Mouse (Mus musculus) embryonic facial prominence, embryonic 11.5 days (tissue): ENCODE results near the gene 4930404H24Rik. TPM values are rescaled to one million over a fixed set of nuclear protein-coding genes. Genes with fewer than 3 reads are reported as not detected.

ENCODE experiments used
- ATAC-seq: fragments of 200-750 bp; cut with Nextera tagmentation; replicated peaks from 2 replicates; pipeline ENCODE4 v1.8.0; 2017; ENCODE audit warnings: low read depth; ENCODE audit not compliant: insufficient number of reproducible peaks, low FRiP score, low TSS enrichment
- DNase-seq: peaks from one replicate; pipeline ENCODE4 v3.0.0-alpha.2; 2015; ENCODE audit warnings: low spot score
- H3K27ac ChIP-seq: fragments of 300-500 bp; sonication (generic); replicated peaks from 2 replicates; pipeline ENCODE4 v1.5.1; 2014; ENCODE audit warnings: mild to moderate bottlenecking, low read depth, low read length, control low read depth
- H3K27me3 ChIP-seq: fragments of 300-500 bp; sonication (generic); 2 replicates; pipeline ENCODE4 v1.6.1; 2014; ENCODE audit warnings: mild to moderate bottlenecking, low read length, moderate library complexity, mixed read lengths; ENCODE audit not compliant: control insufficient read depth, insufficient read depth
- H3K36me3 ChIP-seq: fragments of 300-500 bp; sonication (generic); replicated peaks from 2 replicates; pipeline ENCODE4 v1.6.1; 2014; ENCODE audit warnings: low read depth, mild to moderate bottlenecking, low read length, moderate library complexity, mixed read lengths; ENCODE audit not compliant: control insufficient read depth, insufficient read depth
- H3K4me1 ChIP-seq: fragments of 300-500 bp; sonication (generic); 2 replicates; pipeline ENCODE4 v1.6.1; 2014; ENCODE audit warnings: low read length, mixed read lengths; ENCODE audit not compliant: control insufficient read depth, insufficient read depth
- H3K4me2 ChIP-seq: fragments of 300-500 bp; sonication (generic); 2 replicates; pipeline ENCODE4 v1.6.1; 2014; ENCODE audit warnings: low read depth, mild to moderate bottlenecking, control low read depth, low read length, moderate library complexity
- H3K4me3 ChIP-seq: fragments of 300-500 bp; sonication (generic); 2 replicates; pipeline ENCODE4 v1.5.1; 2014; ENCODE audit warnings: low read depth, low read length, control low read depth
- H3K9ac ChIP-seq: fragments of 300-500 bp; sonication (generic); replicated peaks from 2 replicates; pipeline ENCODE4 v1.6.1; 2014; ENCODE audit warnings: mild to moderate bottlenecking, control low read depth, low read length
- H3K9me3 ChIP-seq: fragments of 300-500 bp; sonication (generic); replicated peaks from 2 replicates; pipeline ENCODE4 v1.6.1; 2016; ENCODE audit warnings: mild to moderate bottlenecking, low read length, inconsistent platforms, mixed read lengths; ENCODE audit not compliant: control insufficient read depth
- WGBS: fragments of 180-500 bp; shearing (Covaris S2); extraction: QIAGEN DNeasy Blood & Tissue Kit; methylation state at CpG from one replicate; pipeline ENCODE4 v1.1.7; 2014; 5-methylcytosine and 5-hydroxymethylcytosine counted together
- polyA plus RNA-seq: library from polyadenylated mRNA; unstranded; fragments of >200 nt; fragmentation: Nextera tagmentation; extraction: Ambion mirVana; gene quantifications from 2 replicates; pipeline ENCODE4 v1.2.1, GENCODE M21; 2014

Gene 4930404H24Rik
- polyA plus RNA-seq, 1 experiment from 2014 or later = not detected

DNA sequence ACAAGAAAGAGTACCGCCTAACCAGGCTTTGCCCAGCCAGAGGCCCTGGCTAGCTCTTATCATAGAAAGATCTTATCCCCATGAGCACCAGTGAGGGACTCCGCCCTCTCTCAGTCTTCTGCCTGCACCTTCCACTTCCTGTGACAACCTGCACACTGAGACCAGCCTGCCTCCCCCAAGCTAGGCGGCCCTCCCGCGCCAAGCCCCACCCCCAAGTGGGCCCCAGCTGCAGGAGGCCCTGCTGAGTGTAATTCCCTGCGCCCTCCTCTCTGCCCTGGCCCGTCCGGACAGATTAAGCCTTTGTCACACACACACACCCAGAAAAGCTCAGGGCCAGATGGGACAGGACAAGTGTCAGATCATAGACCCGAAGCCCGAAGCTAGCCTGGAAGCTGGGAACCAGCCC, 33.3 kb downstream of the 4930404H24Rik start:
- Histone ChIP-seq H3K9ac (no peak overlapping the region), H3K27ac (no peak overlapping the region), H3K4me1 (peaks cover 5% of the 10 kb centered on the region), H3K36me3 (no peaks in the 10 kb centered on the region), H3K27me3 (peaks cover 15% of the 10 kb centered on the region), H3K9me3 (no peaks in the 10 kb centered on the region), H3K4me3 (no peak overlapping the region), H3K4me2 (peak overlapping the region; percentile 32)
- ATAC-seq = no peak
- DNase-seq = no peak
- WGBS = 8% methylated on average over 10 of the region's 10 CpGs

DNA sequence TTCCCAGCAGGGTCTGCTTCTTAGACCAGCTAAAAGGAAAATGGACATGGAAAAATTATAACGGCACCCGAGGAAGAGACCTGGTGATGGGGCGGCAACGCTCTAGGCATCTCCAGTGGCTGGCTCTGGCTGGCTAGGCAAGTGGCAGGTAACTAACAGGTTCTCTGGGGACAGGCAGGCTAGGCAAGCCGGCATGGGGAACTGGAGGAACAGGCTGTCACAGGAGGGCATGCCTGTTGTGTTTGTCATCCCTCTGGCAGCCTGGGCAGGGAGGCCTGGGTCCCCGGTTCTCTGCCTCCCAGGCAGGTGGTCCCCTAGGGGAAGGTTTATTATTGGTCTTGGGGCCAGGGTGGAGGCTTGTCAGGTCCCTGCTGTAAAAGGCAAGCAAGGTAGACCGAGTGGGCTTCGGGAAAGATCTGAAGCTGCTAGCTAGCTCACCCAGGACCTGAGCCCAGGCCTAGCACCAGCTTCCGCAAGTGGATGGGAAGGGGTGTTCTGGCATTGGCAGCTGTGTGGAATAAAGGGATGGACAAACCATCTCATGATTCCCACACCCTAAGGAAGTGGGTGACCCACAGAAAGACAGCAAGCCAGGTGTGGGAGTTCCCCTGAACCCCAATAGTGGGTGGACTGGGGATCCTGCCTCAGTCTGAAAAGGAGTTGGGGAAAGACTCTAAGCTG, 34.4 kb downstream of the 4930404H24Rik start:
- 39% methylated on average over 9 of the region's 9 CpGs for WGBS
- H3K27ac ChIP-seq = 0 out of 2 replicates have a peak overlapping the region, but pooled peaks have one; percentile 24
- H3K4me1 ChIP-seq = peaks cover 4% of the 10 kb centered on the region
- peak overlapping the region; percentile 100; the same call in 1 of the 2 replicates for H3K4me2 ChIP-seq
- H3K4me3 ChIP-seq = no peak overlapping the region
- ATAC-seq (no peak), DNase-seq (no peak)
- no peaks in the 10 kb centered on the region for H3K36me3 ChIP-seq
- peak overlapping the region; percentile 28; the same call in 1 of the 2 replicates for H3K9ac ChIP-seq
- no peaks in the 10 kb centered on the region for H3K9me3 ChIP-seq
- peaks cover 17% of the 10 kb centered on the region for H3K27me3 ChIP-seq

DNA sequence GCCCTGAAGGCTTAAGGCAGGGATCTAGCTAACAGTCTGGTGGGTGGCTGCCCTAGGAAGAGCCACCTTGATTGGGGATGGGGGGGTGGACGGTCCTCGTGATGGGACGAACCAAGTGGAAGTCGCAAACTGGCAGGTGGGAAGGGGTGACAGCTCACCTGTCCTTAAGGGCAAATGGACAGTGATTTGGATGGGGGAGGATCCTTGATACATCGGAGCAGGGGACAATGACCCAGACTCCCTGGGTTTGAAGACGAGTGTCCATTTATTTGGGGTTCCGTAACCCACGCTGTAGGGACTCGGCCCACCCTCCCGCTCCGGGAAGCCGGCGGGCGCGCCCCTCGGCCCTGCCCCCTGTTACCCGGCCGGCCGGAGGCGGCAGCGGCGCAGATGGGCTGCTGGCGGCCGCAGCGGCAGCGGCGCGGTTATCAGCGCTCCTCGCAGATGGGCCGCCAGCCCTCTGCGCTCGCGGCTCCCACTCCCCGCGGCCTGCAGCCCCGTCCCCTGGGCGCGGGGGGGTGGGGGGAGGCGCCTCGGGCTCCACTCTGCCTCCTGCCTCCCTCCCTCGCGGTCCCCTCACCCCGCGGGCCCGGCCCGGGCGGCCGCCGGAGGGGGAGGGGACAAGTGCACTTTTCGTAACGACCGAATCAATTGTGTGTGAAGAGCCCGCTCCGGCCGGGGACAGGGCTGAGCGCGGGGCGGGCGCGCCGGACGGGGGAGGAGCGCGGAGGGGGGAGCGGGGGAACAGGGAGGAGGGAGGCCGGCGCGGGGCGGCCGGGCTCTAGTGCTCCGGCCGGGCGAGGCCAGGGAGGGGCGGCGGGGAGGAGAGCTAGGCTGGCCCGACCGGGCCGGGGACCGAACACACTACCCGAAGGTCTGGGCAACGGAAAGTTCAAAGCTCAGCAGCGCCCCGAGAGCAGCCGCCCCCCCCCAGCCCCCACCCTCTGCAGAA, 35.3 kb downstream of the 4930404H24Rik start:
- peak; percentile 67 for DNase-seq
- peak overlapping the region; percentile 56 for H3K27ac ChIP-seq
- peaks cover 2% of the 10 kb centered on the region for H3K4me1 ChIP-seq
- no peaks in the 10 kb centered on the region for H3K36me3 ChIP-seq
- no peaks in the 10 kb centered on the region for H3K9me3 ChIP-seq
- peak overlapping the region; percentile 100 for H3K4me2 ChIP-seq
- peak overlapping the region; percentile 70 for H3K9ac ChIP-seq
- peak overlapping the region; percentile 70 for H3K4me3 ChIP-seq
- H3K27me3 ChIP-seq = peaks cover 17% of the 10 kb centered on the region
- ATAC-seq = peak; percentile 32
- WGBS = 1% methylated on average over 66 of the region's 85 CpGs

DNA sequence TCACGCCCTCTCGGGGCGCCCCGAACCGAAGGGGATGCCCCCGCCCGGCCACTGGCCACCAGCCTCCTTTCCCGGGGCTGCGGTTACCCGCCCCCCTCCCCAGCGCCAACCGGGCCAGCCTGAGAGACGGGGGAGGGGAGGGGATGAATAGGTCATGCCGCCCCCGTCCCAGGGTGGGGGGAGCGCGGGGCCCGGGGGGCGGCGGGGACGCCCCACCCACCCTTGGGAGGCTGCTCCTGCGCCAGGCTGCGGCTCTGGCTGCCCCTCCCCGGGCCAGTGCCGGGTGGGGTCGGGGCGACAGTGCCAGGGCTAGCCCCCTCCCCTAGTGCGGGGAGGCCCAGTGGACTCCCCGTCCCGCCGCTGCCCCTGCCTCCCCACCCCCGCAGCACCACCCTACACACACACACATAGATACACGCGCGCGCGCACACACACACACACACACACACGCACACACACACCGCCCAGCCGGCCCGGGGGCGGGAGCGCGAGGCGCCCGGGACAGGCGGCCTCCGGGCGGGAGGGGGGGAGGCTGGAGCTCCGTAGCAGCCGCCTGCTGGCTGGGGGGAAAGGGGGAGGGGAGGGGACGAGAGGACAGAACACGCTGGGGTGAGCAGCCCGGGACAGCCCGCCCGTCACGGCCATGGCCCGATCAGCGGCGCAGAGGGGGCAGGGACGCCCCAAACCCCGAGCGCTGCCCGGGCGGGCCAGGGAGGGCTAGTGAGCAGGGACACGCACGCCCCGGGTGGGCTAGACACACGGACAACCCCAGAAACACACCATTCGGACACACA, 36.2 kb downstream of the 4930404H24Rik start:
- no peaks in the 10 kb centered on the region for H3K36me3 ChIP-seq
- 1% methylated on average over 19 of the region's 70 CpGs for WGBS
- peak overlapping the region; percentile 70 for H3K4me3 ChIP-seq
- H3K9me3 ChIP-seq = no peaks in the 10 kb centered on the region
- H3K4me1 ChIP-seq = peaks cover 2% of the 10 kb centered on the region
- H3K27me3 ChIP-seq = peaks cover 17% of the 10 kb centered on the region
- H3K9ac ChIP-seq = peak overlapping the region; percentile 70
- peak; percentile 30 for ATAC-seq
- H3K27ac ChIP-seq = peak overlapping the region; percentile 56
- peak overlapping the region; percentile 100 for H3K4me2 ChIP-seq
- DNase-seq = peak; percentile 55

DNA sequence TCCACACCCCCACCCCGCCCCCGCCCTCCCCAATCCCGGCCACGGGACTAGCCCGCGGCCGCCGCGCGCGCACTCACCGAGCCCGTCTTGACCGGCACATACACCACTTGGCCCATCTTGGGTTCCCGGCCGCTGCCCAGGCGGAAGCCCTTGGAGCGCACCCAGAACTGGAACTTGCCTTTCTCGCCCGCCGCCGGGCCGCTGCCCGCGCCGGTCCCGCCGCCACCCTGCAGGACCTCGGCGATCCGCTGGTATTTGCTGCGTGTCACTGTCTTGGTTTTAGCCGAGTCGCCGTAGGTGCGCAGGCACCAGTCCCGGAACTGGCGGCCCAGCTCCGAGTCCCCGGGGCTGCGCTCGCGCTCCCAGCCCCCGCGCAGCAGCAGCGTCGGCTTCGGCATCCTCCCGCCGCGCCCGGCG, 36.8 kb downstream of the 4930404H24Rik start:
- Histone ChIP-seq H3K9me3 (no peaks in the 10 kb centered on the region), H3K9ac (peak overlapping the region; percentile 70), H3K4me3 (peak overlapping the region; percentile 70), H3K4me1 (peaks cover 2% of the 10 kb centered on the region), H3K4me2 (peak overlapping the region; percentile 100), H3K36me3 (no peaks in the 10 kb centered on the region), H3K27ac (peak overlapping the region; percentile 56), H3K27me3 (peaks cover 17% of the 10 kb centered on the region)
- ATAC-seq (peak; percentile 12; the same call in 1 of the 2 replicates), DNase-seq (peak; percentile 41)
- under 1% methylated on average over 47 of the region's 53 CpGs for WGBS

DNA sequence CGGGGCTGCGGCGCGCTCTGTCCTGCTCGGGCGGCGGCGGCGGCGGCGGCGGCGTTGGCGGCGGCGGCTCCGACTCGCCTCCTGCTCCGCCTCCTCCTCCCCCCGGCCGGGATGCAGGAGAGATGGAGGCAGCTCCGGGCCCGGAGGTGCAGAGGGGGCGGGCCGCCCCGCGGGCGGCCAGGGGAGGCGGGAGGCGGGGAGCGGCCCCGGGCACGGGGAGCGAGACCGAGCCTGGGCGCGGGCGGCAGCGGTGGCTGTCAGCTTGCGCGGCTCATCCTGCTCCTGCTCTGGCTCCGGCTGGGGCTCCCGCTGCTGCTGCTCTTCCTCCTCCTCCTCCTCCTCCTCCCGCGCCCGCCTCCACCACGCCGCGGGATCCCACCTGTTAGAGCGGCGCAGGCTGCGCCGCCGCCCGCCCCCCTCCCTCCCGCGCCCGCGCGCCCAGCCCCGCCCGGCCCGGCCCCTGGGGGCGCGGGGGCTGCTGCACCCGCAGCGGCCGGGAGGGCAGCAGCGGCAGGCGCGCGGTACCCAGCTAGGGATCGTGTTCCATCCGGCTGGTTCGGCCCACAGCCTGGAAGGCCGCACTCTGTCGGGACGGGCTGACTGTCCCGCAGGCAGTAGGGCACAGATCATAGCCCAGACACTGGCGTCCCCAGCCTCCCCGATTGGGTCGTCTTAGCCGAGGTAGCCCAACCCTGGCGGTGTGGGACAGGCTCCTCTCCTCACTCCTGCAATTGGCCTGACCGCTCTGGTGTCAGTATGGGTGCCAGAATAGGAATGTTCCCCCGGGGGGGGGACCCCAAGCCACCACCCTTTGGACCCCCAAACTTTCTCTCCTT, 37.6 kb downstream of the 4930404H24Rik start, which contains the start of gene Nol4l:
Gene Nol4l, minus strand, starts transcription at position 41 of the 836 bp plus-strand sequence.
- peak within 1 kb of the TSS; percentile 70 for H3K9ac ChIP-seq
- H3K4me2 ChIP-seq = peak within 1 kb of the TSS; percentile 100
- peaks cover 2% of the 10 kb centered on the region for H3K4me1 ChIP-seq
- peak; percentile 15; the same call in 1 of the 2 replicates for ATAC-seq
- 2% methylated on average over 21 of the region's 86 CpGs for WGBS
- H3K36me3 ChIP-seq = no peaks in the 10 kb centered on the region
- no peaks in the 10 kb centered on the region for H3K9me3 ChIP-seq
- peak within 1 kb of the TSS; percentile 56 for H3K27ac ChIP-seq
- peak within 1 kb of the TSS; percentile 70 for H3K4me3 ChIP-seq
- DNase-seq = peak; percentile 51
- H3K27me3 ChIP-seq = peaks cover 17% of the 10 kb centered on the region

DNA sequence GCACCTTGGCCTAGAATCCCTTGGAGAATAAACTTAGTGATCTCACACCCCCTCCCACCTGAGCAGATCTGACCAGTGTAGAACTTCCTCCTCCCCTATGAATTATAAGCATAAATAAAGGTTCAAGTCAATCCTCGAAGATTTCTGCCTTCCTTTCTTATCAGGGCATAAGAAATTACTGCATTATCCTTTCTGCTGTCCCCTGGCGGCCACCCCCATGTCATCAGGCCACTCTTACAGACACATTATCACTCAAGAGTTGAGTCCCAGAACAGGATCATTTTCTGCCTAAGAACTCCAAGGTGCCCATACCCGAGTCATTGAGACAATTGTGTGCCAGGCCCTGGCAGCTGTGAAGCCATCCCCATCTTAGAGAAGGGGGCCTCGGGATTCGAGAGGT, 38.4 kb downstream of the 4930404H24Rik start:
- H3K9me3 ChIP-seq = no peaks in the 10 kb centered on the region
- peaks cover 1% of the 10 kb centered on the region for H3K4me1 ChIP-seq
- no peak overlapping the region for H3K4me2 ChIP-seq
- 60% methylated on average over 5 of the region's 5 CpGs for WGBS
- no peak overlapping the region for H3K4me3 ChIP-seq
- H3K9ac ChIP-seq = no peak overlapping the region
- no peaks in the 10 kb centered on the region for H3K36me3 ChIP-seq
- peaks cover 17% of the 10 kb centered on the region for H3K27me3 ChIP-seq
- DNase-seq (no peak), ATAC-seq (no peak)
- no peak overlapping the region for H3K27ac ChIP-seq
